Mouse (Mus musculus): ENCODE data around the gene Exoc6b. TPM values are rescaled to one million over a fixed set of nuclear protein-coding genes. Genes with fewer than 3 reads are reported as not detected.

Exoc6b gene
- polyA plus RNA-seq, 1 experiment from 2014 or later: 63.9 TPM

- no peak for ATAC-seq (ENCODE audit: low read depth)
- 40% methylated on average over 2 of the region's 2 CpGs for WGBS
Measured at GRCm38 (mm10) chr6:84656680-84657079, 412.6 kb downstream of the Exoc6b start.

GRCm38 (mm10) chr6:84651902-84652301, 417.4 kb downstream of the Exoc6b start:
- Histone ChIP-seq H3K4me2 (ENCODE audit: low read depth, low read length) (no peak overlapping the region), H3K4me1 (ENCODE audit: control insufficient read depth, insufficient read depth, low read length) (peaks cover 5% of the 10 kb centered on the region; the same call in 1 of the 2 replicates), H3K27ac (ENCODE audit: low read depth, low read length) (no peak overlapping the region), H3K36me3 (ENCODE audit: control insufficient read depth, insufficient read depth, low read length) (no peaks in the 10 kb centered on the region), H3K27me3 (ENCODE audit: control insufficient read depth, insufficient read depth, low read length) (no peaks in the 10 kb centered on the region), H3K9ac (replicated peaks; ENCODE audit: low read depth, low read length) (no peak overlapping the region), H3K9me3 (ENCODE audit: control insufficient read depth, low read length) (no peaks in the 10 kb centered on the region), H3K4me3 (ENCODE audit: low read depth, low read length) (no peak overlapping the region)
- WGBS: 88% methylated on average over 3 of the region's 3 CpGs
- no peak for ATAC-seq (ENCODE audit: low read depth)

More at GRCm38 (mm10) chr6:84656680-84657079, 412.6 kb downstream of the Exoc6b start:
- Histone ChIP-seq H3K9ac (replicated peaks; ENCODE audit: low read depth, low read length) (no peak overlapping the region), H3K4me1 (ENCODE audit: control insufficient read depth, insufficient read depth, low read length) (no peaks in the 10 kb centered on the region), H3K4me2 (ENCODE audit: low read depth, low read length) (no peak overlapping the region), H3K4me3 (ENCODE audit: low read depth, low read length) (no peak overlapping the region), H3K9me3 (ENCODE audit: control insufficient read depth, low read length) (no peaks in the 10 kb centered on the region), H3K36me3 (ENCODE audit: control insufficient read depth, insufficient read depth, low read length) (no peaks in the 10 kb centered on the region), H3K27me3 (ENCODE audit: control insufficient read depth, insufficient read depth, low read length) (no peaks in the 10 kb centered on the region), H3K27ac (ENCODE audit: low read depth, low read length) (no peak overlapping the region)

- Histone ChIP-seq H3K27ac (ENCODE audit: low read depth, low read length) (no peak overlapping the region), H3K4me2 (ENCODE audit: low read depth, low read length) (no peak overlapping the region), H3K4me3 (ENCODE audit: low read depth, low read length) (no peak overlapping the region), H3K9me3 (ENCODE audit: control insufficient read depth, low read length) (no peaks in the 10 kb centered on the region), H3K27me3 (ENCODE audit: control insufficient read depth, insufficient read depth, low read length) (no peaks in the 10 kb centered on the region), H3K9ac (replicated peaks; ENCODE audit: low read depth, low read length) (no peak overlapping the region), H3K4me1 (ENCODE audit: control insufficient read depth, insufficient read depth, low read length) (peaks cover 6% of the 10 kb centered on the region; the same call in 1 of the 2 replicates), H3K36me3 (ENCODE audit: control insufficient read depth, insufficient read depth, low read length) (no peaks in the 10 kb centered on the region)
- ATAC-seq (ENCODE audit: low read depth): no peak
- 56% methylated on average over 4 of the region's 4 CpGs for WGBS
Measured at GRCm38 (mm10) chr6:84647197-84647596, 422.1 kb downstream of the Exoc6b start.

DNA sequence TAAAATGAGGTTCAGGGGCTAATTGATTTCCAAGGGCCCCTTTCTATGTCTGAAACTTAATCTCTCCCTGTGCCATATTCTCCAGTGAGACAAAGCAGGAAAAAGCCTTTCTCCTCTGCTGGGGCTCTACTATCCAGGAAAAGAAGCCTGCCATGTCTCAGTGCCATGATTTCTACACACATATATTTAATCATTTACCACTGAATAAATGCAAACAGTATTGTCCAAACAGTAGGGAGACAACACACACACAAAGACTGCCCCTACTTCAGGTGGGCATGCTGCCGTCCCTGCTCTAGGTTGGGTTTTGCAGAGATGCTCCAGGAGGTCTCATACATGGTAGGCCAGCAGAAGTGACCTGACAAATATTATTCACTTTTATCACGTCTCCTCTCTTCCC, 422.6 kb downstream of the Exoc6b start:
- H3K9ac ChIP-seq (replicated peaks; ENCODE audit: low read depth, low read length): no peak overlapping the region
- no peaks in the 10 kb centered on the region for H3K9me3 ChIP-seq (ENCODE audit: control insufficient read depth, low read length)
- no peak overlapping the region for H3K4me2 ChIP-seq (ENCODE audit: low read depth, low read length)
- peaks cover 6% of the 10 kb centered on the region; the same call in 1 of the 2 replicates for H3K4me1 ChIP-seq (ENCODE audit: control insufficient read depth, insufficient read depth, low read length)
- ATAC-seq (ENCODE audit: low read depth): no peak
- no peak overlapping the region for H3K4me3 ChIP-seq (ENCODE audit: low read depth, low read length)
- H3K27me3 ChIP-seq (ENCODE audit: control insufficient read depth, insufficient read depth, low read length): no peaks in the 10 kb centered on the region
- H3K36me3 ChIP-seq (ENCODE audit: control insufficient read depth, insufficient read depth, low read length): no peaks in the 10 kb centered on the region
- WGBS: 59% methylated on average over 2 of the region's 2 CpGs
- H3K27ac ChIP-seq (ENCODE audit: low read depth, low read length): no peak overlapping the region

GRCm38 (mm10) chr6:84641062-84641431, 428.3 kb downstream of the Exoc6b start:
- Histone ChIP-seq H3K9ac (replicated peaks; ENCODE audit: low read depth, low read length) (no peak overlapping the region), H3K27me3 (ENCODE audit: control insufficient read depth, insufficient read depth, low read length) (no peaks in the 10 kb centered on the region), H3K4me1 (ENCODE audit: control insufficient read depth, insufficient read depth, low read length) (no peaks in the 10 kb centered on the region), H3K9me3 (ENCODE audit: control insufficient read depth, low read length) (no peaks in the 10 kb centered on the region), H3K4me3 (ENCODE audit: low read depth, low read length) (no peak overlapping the region), H3K4me2 (ENCODE audit: low read depth, low read length) (no peak overlapping the region), H3K36me3 (ENCODE audit: control insufficient read depth, insufficient read depth, low read length) (no peaks in the 10 kb centered on the region), H3K27ac (ENCODE audit: low read depth, low read length) (no peak overlapping the region)
- ATAC-seq (ENCODE audit: low read depth): no peak
- 59% methylated on average over 4 of the region's 4 CpGs for WGBS

DNA sequence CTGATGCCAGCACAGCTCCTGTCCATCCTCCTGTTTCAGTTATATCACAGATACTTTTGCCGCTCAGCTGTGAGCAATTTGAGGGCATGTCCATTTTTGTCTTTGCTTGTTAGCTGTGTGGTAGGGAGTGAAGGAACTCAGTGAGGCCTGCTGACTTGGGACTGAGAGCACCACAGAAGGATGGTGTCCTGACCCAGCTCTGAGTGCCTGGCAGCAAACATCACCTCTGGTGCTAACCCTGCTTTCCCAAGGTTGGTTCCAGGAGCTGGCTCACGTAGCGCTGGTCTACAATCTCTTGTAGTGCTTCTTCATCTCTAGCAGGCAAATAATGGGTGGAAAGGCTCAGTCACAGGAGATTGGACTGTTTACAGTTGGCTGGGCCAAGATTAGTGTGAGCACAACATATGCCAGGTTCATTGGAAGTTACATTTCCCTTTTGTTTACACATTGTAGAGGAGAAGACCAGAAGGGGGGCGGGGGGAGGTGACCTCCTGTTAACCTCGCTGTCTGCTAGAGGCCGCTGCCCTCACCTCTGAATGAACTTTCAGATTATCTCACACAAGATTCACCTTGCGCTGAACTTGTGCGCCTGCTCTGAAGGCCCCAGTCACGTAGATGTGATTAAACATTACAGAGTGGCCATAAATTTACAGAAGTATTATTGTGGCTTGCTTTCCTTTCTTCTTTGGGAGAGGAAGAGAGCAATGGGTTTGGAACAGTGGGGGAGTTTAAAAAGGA, 428.8 kb downstream of the Exoc6b start:
- H3K4me1 ChIP-seq (ENCODE audit: control insufficient read depth, insufficient read depth, low read length): no peaks in the 10 kb centered on the region
- no peak overlapping the region for H3K9ac ChIP-seq (replicated peaks; ENCODE audit: low read depth, low read length)
- no peaks in the 10 kb centered on the region for H3K27me3 ChIP-seq (ENCODE audit: control insufficient read depth, insufficient read depth, low read length)
- WGBS: 43% methylated on average over 9 of the region's 9 CpGs
- H3K4me3 ChIP-seq (ENCODE audit: low read depth, low read length): no peak overlapping the region
- no peaks in the 10 kb centered on the region for H3K9me3 ChIP-seq (ENCODE audit: control insufficient read depth, low read length)
- H3K4me2 ChIP-seq (ENCODE audit: low read depth, low read length): no peak overlapping the region
- no peaks in the 10 kb centered on the region for H3K36me3 ChIP-seq (ENCODE audit: control insufficient read depth, insufficient read depth, low read length)
- ATAC-seq (ENCODE audit: low read depth): no peak
- no peak overlapping the region for H3K27ac ChIP-seq (ENCODE audit: low read depth, low read length)

DNA sequence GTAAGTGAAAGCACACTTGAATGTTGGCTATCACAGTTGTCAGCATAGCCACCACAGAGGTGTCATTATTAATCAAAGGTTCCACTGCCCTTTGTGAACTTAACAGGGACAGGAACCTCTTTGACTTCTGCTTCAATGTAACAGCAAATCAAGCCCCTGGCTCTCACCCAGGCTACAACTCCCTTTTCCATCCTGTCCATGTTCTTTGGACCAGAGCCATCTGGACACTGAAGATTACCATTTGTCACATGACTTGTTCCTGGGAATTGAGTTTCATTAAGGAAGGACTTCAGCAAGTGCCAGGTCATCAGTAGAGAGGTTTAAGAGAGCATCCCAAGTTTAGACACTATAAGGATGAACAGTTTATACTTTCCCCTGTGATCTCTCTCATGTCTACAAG, 431.1 kb downstream of the Exoc6b start:
- H3K27me3 ChIP-seq (ENCODE audit: control insufficient read depth, insufficient read depth, low read length): no peaks in the 10 kb centered on the region

GRCm38 (mm10) chr6:84631588-84631987, 437.7 kb downstream of the Exoc6b start:
- no peak overlapping the region for H3K4me3 ChIP-seq (ENCODE audit: low read depth, low read length)
- H3K9ac ChIP-seq (replicated peaks; ENCODE audit: low read depth, low read length): no peak overlapping the region
- H3K36me3 ChIP-seq (ENCODE audit: control insufficient read depth, insufficient read depth, low read length): no peaks in the 10 kb centered on the region
- no peak for ATAC-seq (ENCODE audit: low read depth)
- WGBS: 89% methylated on average over 2 of the region's 2 CpGs
- no peaks in the 10 kb centered on the region for H3K9me3 ChIP-seq (ENCODE audit: control insufficient read depth, low read length)
- H3K4me2 ChIP-seq (ENCODE audit: low read depth, low read length): no peak overlapping the region
- H3K4me1 ChIP-seq (ENCODE audit: control insufficient read depth, insufficient read depth, low read length): no peaks in the 10 kb centered on the region
- H3K27me3 ChIP-seq (ENCODE audit: control insufficient read depth, insufficient read depth, low read length): no peaks in the 10 kb centered on the region
- H3K27ac ChIP-seq (ENCODE audit: low read depth, low read length): no peak overlapping the region

More for the DNA sequence above, 431.1 kb downstream of the Exoc6b start:
- Histone ChIP-seq H3K4me1 (ENCODE audit: control insufficient read depth, insufficient read depth, low read length) (no peaks in the 10 kb centered on the region), H3K4me2 (ENCODE audit: low read depth, low read length) (no peak overlapping the region), H3K4me3 (ENCODE audit: low read depth, low read length) (no peak overlapping the region), H3K36me3 (ENCODE audit: control insufficient read depth, insufficient read depth, low read length) (no peaks in the 10 kb centered on the region), H3K27ac (ENCODE audit: low read depth, low read length) (no peak overlapping the region), H3K9ac (replicated peaks; ENCODE audit: low read depth, low read length) (no peak overlapping the region), H3K9me3 (ENCODE audit: control insufficient read depth, low read length) (no peaks in the 10 kb centered on the region)
- no peak for ATAC-seq (ENCODE audit: low read depth)

DNA sequence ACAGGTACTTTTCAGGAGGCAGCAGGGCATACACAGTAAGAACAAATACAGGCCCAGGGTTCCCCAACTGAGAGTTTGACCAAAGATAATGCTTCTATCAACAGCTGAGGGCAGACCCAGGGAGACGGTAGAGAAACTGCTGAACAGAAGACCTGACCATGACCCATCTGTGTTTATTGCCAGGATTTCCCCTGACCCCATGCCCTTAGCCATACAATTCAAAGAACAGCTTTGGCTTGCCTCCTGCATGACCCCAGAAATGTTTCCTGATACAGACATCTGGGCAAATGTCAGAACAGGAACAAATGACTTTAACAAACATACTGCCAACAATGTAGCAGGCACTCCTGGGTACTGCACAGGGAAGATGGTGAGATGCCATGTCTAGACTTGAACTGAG, 439.0 kb downstream of the Exoc6b start:
- ATAC-seq (ENCODE audit: low read depth): no peak
- Histone ChIP-seq H3K4me2 (ENCODE audit: low read depth, low read length) (no peak overlapping the region), H3K36me3 (ENCODE audit: control insufficient read depth, insufficient read depth, low read length) (no peaks in the 10 kb centered on the region), H3K27me3 (ENCODE audit: control insufficient read depth, insufficient read depth, low read length) (no peaks in the 10 kb centered on the region), H3K9ac (replicated peaks; ENCODE audit: low read depth, low read length) (no peak overlapping the region), H3K4me1 (ENCODE audit: control insufficient read depth, insufficient read depth, low read length) (no peaks in the 10 kb centered on the region), H3K9me3 (ENCODE audit: control insufficient read depth, low read length) (no peaks in the 10 kb centered on the region), H3K27ac (ENCODE audit: low read depth, low read length) (no peak overlapping the region), H3K4me3 (ENCODE audit: low read depth, low read length) (no peak overlapping the region)
- WGBS: 25% methylated on average over 1 of the region's 1 CpGs

Measured in neural tube, embryonic 14.5 days (tissue).